In genomic region chr16:90104714-90105459, GRCm38 (mm10) we compare ENCODE assay signal across 14 mouse cellular contexts. TPM values are rescaled to one million over a fixed set of nuclear protein-coding genes. Genes with fewer than 3 reads are reported as not detected.
DNase-seq lines count a peak whose midpoint lies in the region; ATAC-seq and TF ChIP-seq lines count a peak whose summit lies in the region.
"Had no signal": no experiment of that assay in that cellular context is flagged by ENCODE, and none has a peak within 500 bp of the region (broad histone marks: within the 10 kb centered on the region; RNA-seq: fewer than 3 reads in every experiment).

No protein-coding gene starts in this region.

- peak overlapping the region; percentile 49; the same call in 1 of the 2 replicates for H3K27ac ChIP-seq in heart, embryonic 10.5 days
- H3K27ac ChIP-seq in heart, adult 2 months, result no peak overlapping the region
- H3K27ac ChIP-seq in lung, embryonic 15.5 days, result no peak overlapping the region
- H3K27ac ChIP-seq in intestine, postnatal 0 days (ENCODE audit: low read depth, low read length), result no peak overlapping the region
- H3K27ac ChIP-seq in cerebellum, adult 2 months (ENCODE audit: insufficient read depth, low read length), result no peak overlapping the region
- H3K27ac ChIP-seq: forebrain, embryonic 12.5 days; macrophage had no signal

- H3K27me3 ChIP-seq in heart, embryonic 10.5 days (ENCODE audit: insufficient read depth, poor library complexity, severe bottlenecking), result no peaks in the 10 kb centered on the region
- no peaks in the 10 kb centered on the region for H3K27me3 ChIP-seq in heart, adult 2 months (ENCODE audit: control insufficient read depth, insufficient read depth, low read length)
- H3K27me3 ChIP-seq in lung, embryonic 15.5 days, result no peaks in the 10 kb centered on the region
- no peaks in the 10 kb centered on the region for H3K27me3 ChIP-seq in intestine, postnatal 0 days (replicated peaks; ENCODE audit: control insufficient read depth, insufficient read depth, low read length)
- no peaks in the 10 kb centered on the region for H3K27me3 ChIP-seq in cerebellum, adult 2 months (ENCODE audit: control insufficient read depth, insufficient read depth, low read length)
- H3K27me3 ChIP-seq: forebrain, embryonic 12.5 days had no signal

- peaks cover 32% of the 10 kb centered on the region for H3K4me1 ChIP-seq in heart, embryonic 10.5 days
- no peaks in the 10 kb centered on the region for H3K4me1 ChIP-seq in heart, adult 2 months (ENCODE audit: control insufficient read depth, insufficient read depth, low read length)
- no peaks in the 10 kb centered on the region for H3K4me1 ChIP-seq in lung, embryonic 15.5 days
- H3K4me1 ChIP-seq in intestine, postnatal 0 days (replicated peaks; ENCODE audit: control insufficient read depth, insufficient read depth, low read length), result no peaks in the 10 kb centered on the region
- peaks cover 17% of the 10 kb centered on the region for H3K4me1 ChIP-seq in cerebellum, adult 2 months (ENCODE audit: control insufficient read depth, insufficient read depth, low read length)

- WGBS in heart, embryonic 10.5 days, result 68% methylated on average over 15 of the region's 15 CpGs
- 77% methylated on average over 15 of the region's 15 CpGs for WGBS in heart, adult 2 months
- WGBS in lung, embryonic 15.5 days, result 49% methylated on average over 15 of the region's 15 CpGs
- WGBS in intestine, postnatal 0 days, result 59% methylated on average over 15 of the region's 15 CpGs
- 84% methylated on average over 15 of the region's 15 CpGs for WGBS in cerebellum, adult 2 months

- H3K79me2 ChIP-seq in heart, adult 2 months (replicated peaks; ENCODE audit: control insufficient read depth, insufficient read depth, low read length), result no peaks in the 10 kb centered on the region

- H3K9ac ChIP-seq in heart, adult 2 months (ENCODE audit: low read depth, low read length), result no peak overlapping the region
- no peak overlapping the region for H3K9ac ChIP-seq in lung, embryonic 15.5 days
- no peak overlapping the region for H3K9ac ChIP-seq in intestine, postnatal 0 days (ENCODE audit: low read depth, low read length)
- H3K9ac ChIP-seq: forebrain, embryonic 12.5 days had no signal

- peak; percentile 37; the same call in 1 of the 2 replicates for ATAC-seq in lung, embryonic 15.5 days (ENCODE audit: borderline replicate concordance, extremely low read depth, low FRiP score, low TSS enrichment)
- 0 out of 2 replicates have a peak, but pooled peaks have one; percentile 41 for ATAC-seq in intestine, postnatal 0 days

- TF ChIP-seq POLR2A in heart, adult 2 months (IDR thresholded peaks at IDR 0.05; ENCODE audit: insufficient read depth, low read depth, low read length), result no peak
- TF ChIP-seq POLR2A in cerebellum, adult 2 months (IDR thresholded peaks at IDR 0.05; ENCODE audit: borderline replicate concordance, insufficient read depth, low read length), result no peak

- DNase-seq in heart, embryonic 10.5 days (ENCODE audit: low spot score), result no peak
- no peak for DNase-seq in heart, adult 2 months
- DNase-seq in lung, postnatal 10 days, result no peak
- DNase-seq in right cerebral cortex, postnatal 25 days, result peak; percentile 73
- DNase-seq in cerebellum, adult 2 months, result no peak
- DNase-seq in heart, postnatal 4 days, result no peak
- DNase-seq: adrenal gland, postnatal 10 days; cerebellum, adult 9-11 months; kidney, postnatal 14 days had no signal

- H3K9me3 ChIP-seq in heart, embryonic 10.5 days, result no peaks in the 10 kb centered on the region
- no peaks in the 10 kb centered on the region for H3K9me3 ChIP-seq in lung, embryonic 15.5 days
- no peaks in the 10 kb centered on the region for H3K9me3 ChIP-seq in intestine, postnatal 0 days (ENCODE audit: control insufficient read depth)
- H3K9me3 ChIP-seq: forebrain, embryonic 12.5 days had no signal

- H3K4me3 ChIP-seq in heart, embryonic 10.5 days, result no peak overlapping the region
- no peak overlapping the region for H3K4me3 ChIP-seq in heart, adult 2 months
- no peak overlapping the region for H3K4me3 ChIP-seq in lung, embryonic 15.5 days
- no peak overlapping the region for H3K4me3 ChIP-seq in intestine, postnatal 0 days (ENCODE audit: low read depth, low read length)
- H3K4me3 ChIP-seq in cerebellum, adult 2 months (replicated peaks; ENCODE audit: insufficient read depth, low read depth, low read length), result no peak overlapping the region
- H3K4me3 ChIP-seq: forebrain, embryonic 12.5 days; myocyte had no signal

- no peak overlapping the region for H3K4me2 ChIP-seq in lung, embryonic 15.5 days
- H3K4me2 ChIP-seq in intestine, postnatal 0 days (replicated peaks; ENCODE audit: low read depth), result no peak overlapping the region
- H3K4me2 ChIP-seq: forebrain, embryonic 12.5 days had no signal

- TF ChIP-seq EP300 in heart, adult 2 months (IDR thresholded peaks at IDR 0.05; ENCODE audit: insufficient read depth, low read depth, low read length), result no peak

- intact Hi-C loops in heart, adult 2 months (cut with DNase I), result no loop called here

- TF ChIP-seq CTCF in heart, adult 2 months (IDR thresholded peaks at IDR 0.05), result no peak
- TF ChIP-seq CTCF in intestine, postnatal 0 days (IDR thresholded peaks at IDR 0.05; ENCODE audit: low read depth), result no peak
- TF ChIP-seq CTCF in cerebellum, adult 2 months (IDR thresholded peaks at IDR 0.05; ENCODE audit: borderline replicate concordance, insufficient read depth, low read depth, low read length), result no peak

- H3K36me3 ChIP-seq in heart, embryonic 10.5 days, result peaks cover 6% of the 10 kb centered on the region; the same call in 1 of the 2 replicates
- no peaks in the 10 kb centered on the region for H3K36me3 ChIP-seq in heart, adult 2 months (ENCODE audit: control insufficient read depth, insufficient read depth, low read length)
- no peaks in the 10 kb centered on the region for H3K36me3 ChIP-seq in lung, embryonic 15.5 days
- H3K36me3 ChIP-seq in intestine, postnatal 0 days (ENCODE audit: control insufficient read depth, insufficient read depth), result no peaks in the 10 kb centered on the region

RNA-seq across cellular contexts. Expression of gene Tiam1, which starts 38.7 kb away (rescaled TPM):
- polyA plus RNA-seq in heart, embryonic 10.5 days (2016; fragmentation: Nextera tagmentation; extraction: Ambion mirVana), result 13.3 and 16.4 TPM in 2 replicates
- total RNA-seq in heart, adult 2 months (2021), result 1 to 10 TPM; 4.4 to 7.9 TPM
- 2.3 and 2.5 TPM in 2 replicates for polyA plus RNA-seq in heart, adult 2 months (2012; rRNA removed)
- polyA plus RNA-seq in lung, embryonic 15.5 days (2015; fragmentation: Nextera tagmentation; extraction: Ambion mirVana), result 10.8 and 13.6 TPM in 2 replicates
- polyA plus RNA-seq in intestine, postnatal 0 days (2015; fragmentation: Nextera tagmentation; extraction: Ambion mirVana), result 3.0 and 3.3 TPM in 2 replicates
- 73.6 and 88.5 TPM in 2 replicates for polyA plus RNA-seq in cerebellum, adult 2 months (2012; rRNA removed)
- total RNA-seq in heart, postnatal 4 days (2021), result 10 to 100 TPM; 14.7 to 18.2 TPM
